Mouse (Mus musculus) thymus, adult 2 months (tissue): Measurements from ENCODE around the gene Ptprj. TPM values are rescaled to one million over a fixed set of nuclear protein-coding genes. Genes with fewer than 3 reads are reported as not detected.
"Not testable (repeated sequence)": the region's sequence is repeated elsewhere in the genome, so short reads cannot be mapped to it uniquely, and the experiment has no call there.

Source experiments
- DNase-seq: peaks from one replicate; pipeline ENCODE4 v3.0.0; 2021
- H3K27ac ChIP-seq: fragments of 200-500 bp; 2 replicates; pipeline ENCODE4 v1.5.1; 2012; ENCODE audit warnings: low read length, control low read depth; ENCODE audit not compliant: control insufficient read depth, insufficient read depth
- H3K27me3 ChIP-seq: fragments of 200-500 bp; 2 replicates; pipeline ENCODE4 v1.6.1; 2012; ENCODE audit warnings: mild to moderate bottlenecking, low read length, moderate library complexity, mixed read lengths; ENCODE audit not compliant: control insufficient read depth, insufficient read depth
- H3K36me3 ChIP-seq: fragments of 200-500 bp; 2 replicates; pipeline ENCODE4 v1.6.1; 2012; ENCODE audit warnings: mild to moderate bottlenecking, low read length, moderate library complexity; ENCODE audit not compliant: control insufficient read depth, insufficient read depth
- H3K4me1 ChIP-seq: fragments of 200-500 bp; replicated peaks from 2 replicates; pipeline ENCODE4 v1.6.1; 2012; ENCODE audit warnings: low read length; ENCODE audit not compliant: control insufficient read depth, insufficient read depth
- H3K4me3 ChIP-seq: fragments of 200-500 bp; 2 replicates; pipeline ENCODE4 v1.5.1; 2012; ENCODE audit warnings: mild to moderate bottlenecking, low read length, control low read depth, moderate library complexity; ENCODE audit not compliant: control insufficient read depth, insufficient read depth
- CTCF ChIP-seq: fragments of 200-500 bp; IDR thresholded peaks from 2 replicates; pipeline ENCODE4 v1.5.1; 2012; ENCODE audit warnings: mild to moderate bottlenecking, control low read depth, low read length, moderate library complexity, borderline replicate concordance; ENCODE audit not compliant: control insufficient read depth, poor library complexity, insufficient read depth; ENCODE audit errors: extremely low read depth
- POLR2A ChIP-seq: fragments of 200-500 bp; IDR thresholded peaks from 2 replicates; pipeline ENCODE4 v1.6.1; 2012; ENCODE audit warnings: mild to moderate bottlenecking, low read length, control low read depth, moderate library complexity; ENCODE audit not compliant: control insufficient read depth, poor library complexity, insufficient read depth; ENCODE audit errors: extremely low read depth
- WGBS: fragments of 180-500 bp; shearing (Covaris S2); methylation state at CpG from one replicate; pipeline ENCODE4 v1.1.7; 2018; 5-methylcytosine and 5-hydroxymethylcytosine counted together
- polyA plus RNA-seq: library from polyadenylated mRNA; depleted of rRNA; stranded (reverse); fragments of >200 nt; gene quantifications from 2 replicates; pipeline ENCODE4 v1.2.3, GENCODE M21; 2012

Ptprj gene
- polyA plus RNA-seq, 1 experiment, result 5.0 TPM

GRCm38 (mm10) chr2:90448967-90449740 lies 131.3 kb downstream of the Ptprj start:
- TF ChIP-seq CTCF (no peak), POLR2A (no peak)
- no peak for DNase-seq
- Histone ChIP-seq H3K4me3 (no peak overlapping the region), H3K27me3 (no peaks in the 10 kb centered on the region), H3K27ac (no peak overlapping the region), H3K36me3 (no peaks in the 10 kb centered on the region), H3K4me1 (no peaks in the 10 kb centered on the region)
- 97% methylated on average over 15 of the region's 15 CpGs for WGBS

GRCm38 (mm10) chr2:90443811-90444210 lies 136.6 kb downstream of the Ptprj start:
- Histone ChIP-seq H3K4me1 (no peaks in the 10 kb centered on the region), H3K27me3 (no peaks in the 10 kb centered on the region), H3K36me3 (no peaks in the 10 kb centered on the region), H3K27ac (no peak overlapping the region), H3K4me3 (no peak overlapping the region)
- 91% methylated on average over 5 of the region's 5 CpGs for WGBS
- TF ChIP-seq POLR2A, result no peak
- no peak for TF ChIP-seq CTCF
- no peak for DNase-seq

- H3K27ac ChIP-seq, H3K36me3 ChIP-seq, H3K27me3 ChIP-seq, H3K4me3 ChIP-seq, H3K4me1 ChIP-seq, DNase-seq: not testable (repeated sequence)
- WGBS, result 93% methylated on average over 4 of the region's 4 CpGs
These were observed 138.6 kb downstream of the Ptprj start for GRCm38 (mm10) chr2:90441811-90442210.

- not testable (repeated sequence) for H3K27me3 ChIP-seq, H3K4me1 ChIP-seq, H3K4me3 ChIP-seq, DNase-seq, H3K36me3 ChIP-seq, H3K27ac ChIP-seq
These were observed 140.3 kb downstream of the Ptprj start for GRCm38 (mm10) chr2:90440169-90440568.

- not testable (repeated sequence) for H3K4me1 ChIP-seq, H3K27me3 ChIP-seq, H3K36me3 ChIP-seq, H3K27ac ChIP-seq, DNase-seq, H3K4me3 ChIP-seq
- WGBS, result 11% methylated on average over 1 of the region's 5 CpGs
These were observed 143.0 kb downstream of the Ptprj start for GRCm38 (mm10) chr2:90437453-90437852.

- not testable (repeated sequence) for H3K27me3 ChIP-seq, H3K4me3 ChIP-seq, DNase-seq, H3K27ac ChIP-seq, H3K36me3 ChIP-seq, H3K4me1 ChIP-seq
- WGBS, result no CpG with 5 or more reads among the region's 4 CpGs
These were observed 150.7 kb downstream of the Ptprj start for GRCm38 (mm10) chr2:90429782-90430181.

- WGBS, result no CpG with 5 or more reads among the region's 11 CpGs
- H3K4me1 ChIP-seq, H3K27ac ChIP-seq, H3K36me3 ChIP-seq, H3K4me3 ChIP-seq, H3K27me3 ChIP-seq, DNase-seq: not testable (repeated sequence)
These were observed 151.3 kb downstream of the Ptprj start for GRCm38 (mm10) chr2:90428988-90429717.

GRCm38 (mm10) chr2:90424937-90425336 lies 155.5 kb downstream of the Ptprj start:
- not testable (repeated sequence) for H3K4me1 ChIP-seq, DNase-seq, H3K27ac ChIP-seq, H3K4me3 ChIP-seq, H3K36me3 ChIP-seq, H3K27me3 ChIP-seq
- WGBS, result no CpG with 5 or more reads among the region's 4 CpGs

- not testable (repeated sequence) for H3K4me3 ChIP-seq, DNase-seq, H3K27ac ChIP-seq, H3K27me3 ChIP-seq, H3K36me3 ChIP-seq, H3K4me1 ChIP-seq
- WGBS, result 88% methylated on average over 6 of the region's 6 CpGs
These were observed 158.2 kb downstream of the Ptprj start for GRCm38 (mm10) chr2:90422282-90422681.

GRCm38 (mm10) chr2:90414110-90414821 lies 166.2 kb downstream of the Ptprj start:
- H3K4me3 ChIP-seq, H3K27ac ChIP-seq, H3K27me3 ChIP-seq, DNase-seq, H3K36me3 ChIP-seq, H3K4me1 ChIP-seq: not testable (repeated sequence)
- WGBS, result 91% methylated on average over 4 of the region's 4 CpGs
